Mouse (Mus musculus) bone marrow macrophage, adult 2 months (primary cell): ENCODE measurements around the gene Gin1.
"Not testable (repeated sequence)": the region's sequence is repeated elsewhere in the genome, so short reads cannot be mapped to it uniquely, and the experiment has no call there.

Source experiments
- CTCF ChIP-seq: IDR thresholded peaks from 2 replicates; pipeline ENCODE4 v1.5.1; 2012; ENCODE audit warnings: low read depth, mild to moderate bottlenecking, low read length, moderate library complexity
- POLR2A ChIP-seq: IDR thresholded peaks from 2 replicates; pipeline ENCODE4 v1.6.1; 2012; ENCODE audit warnings: mild to moderate bottlenecking, low read depth, low read length, borderline replicate concordance

- not testable (repeated sequence) for TF ChIP-seq POLR2A, CTCF
Observed at GRCm38 (mm10) chr1:97765712-97766111, 4.3 kb upstream of the Gin1 start.
